Mouse (Mus musculus) liver, postnatal 0 days (tissue): Measurements from ENCODE around the gene Mamdc4.

Source experiments
- CTCF ChIP-seq: sonication (generic); IDR thresholded peaks from 2 replicates; pipeline ENCODE4 v1.5.1; 2016; ENCODE audit warnings: antibody characterized with exemption, low read depth
- EP300 ChIP-seq: IDR thresholded peaks from 2 replicates; pipeline ENCODE4 v1.6.1; 2016; ENCODE audit warnings: antibody characterized with exemption, low read depth, mild to moderate bottlenecking

GRCm38 (mm10) chr2:25557221-25557963, 17.3 kb downstream of the Mamdc4 start, which contains the start of gene Edf1:
- TF ChIP-seq CTCF (no peak), EP300 (no peak)
